Mouse (Mus musculus) MEL-GATA-1-ER (cell line): ENCODE results near the gene Cbx5.
"Not testable (repeated sequence)": the region's sequence is repeated elsewhere in the genome, so short reads cannot be mapped to it uniquely, and the experiment has no call there.

Experiments
- DNase-seq: peaks from one replicate; pipeline ENCODE4 v3.0.0-alpha.2; 2012; ENCODE audit warnings: low read depth; ENCODE audit errors: extremely low read depth

The Cbx5 gene

DNA sequence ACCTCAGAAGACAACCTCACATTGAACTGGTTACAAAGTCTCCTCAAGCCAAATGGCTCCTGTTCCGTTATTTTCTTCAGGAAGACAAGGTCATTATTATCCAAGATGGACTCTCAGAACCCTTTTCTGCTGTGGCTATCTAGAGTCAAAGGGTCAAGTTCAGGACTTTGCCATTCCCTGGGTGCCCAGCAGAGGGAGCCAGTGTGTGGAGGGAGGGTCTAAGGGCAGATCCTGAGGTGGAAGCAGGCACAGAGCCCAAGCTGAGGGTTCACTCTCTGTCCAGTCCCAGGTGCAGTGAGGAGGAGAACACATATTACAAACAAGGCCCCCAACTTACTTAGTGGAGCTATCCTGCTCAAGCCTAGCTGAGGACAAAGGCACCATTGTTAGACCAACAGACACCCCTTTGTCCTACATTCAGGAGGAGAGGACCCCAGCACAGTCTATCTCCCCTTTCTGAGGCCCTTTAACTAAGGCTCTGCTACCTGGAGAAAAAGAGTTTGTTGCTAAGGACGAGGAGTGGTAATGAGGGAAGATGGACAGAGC is 10.7 kb upstream of the Cbx5 start:
- DNase-seq, result no peak

DNA sequence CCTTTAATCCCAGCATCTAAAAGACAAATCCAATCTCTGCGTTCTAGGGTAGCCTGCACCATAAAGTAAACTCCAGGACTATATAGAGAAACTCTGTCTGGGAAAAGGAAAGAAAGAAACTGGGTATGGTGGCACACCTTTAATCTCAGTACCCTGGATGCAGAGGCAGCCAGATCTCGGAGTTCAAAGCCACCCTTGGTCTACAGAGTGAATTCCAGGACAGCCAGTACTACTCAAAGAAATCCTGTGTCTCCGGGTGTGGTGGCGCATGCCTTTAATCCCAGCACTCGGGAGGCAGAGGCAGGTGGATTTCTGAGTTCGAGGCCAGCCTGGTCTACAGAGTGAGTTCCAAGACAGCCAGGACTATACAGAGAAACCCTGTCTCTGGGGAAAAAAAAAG is 9.9 kb upstream of the Cbx5 start:
- DNase-seq, result not testable (repeated sequence)

DNA sequence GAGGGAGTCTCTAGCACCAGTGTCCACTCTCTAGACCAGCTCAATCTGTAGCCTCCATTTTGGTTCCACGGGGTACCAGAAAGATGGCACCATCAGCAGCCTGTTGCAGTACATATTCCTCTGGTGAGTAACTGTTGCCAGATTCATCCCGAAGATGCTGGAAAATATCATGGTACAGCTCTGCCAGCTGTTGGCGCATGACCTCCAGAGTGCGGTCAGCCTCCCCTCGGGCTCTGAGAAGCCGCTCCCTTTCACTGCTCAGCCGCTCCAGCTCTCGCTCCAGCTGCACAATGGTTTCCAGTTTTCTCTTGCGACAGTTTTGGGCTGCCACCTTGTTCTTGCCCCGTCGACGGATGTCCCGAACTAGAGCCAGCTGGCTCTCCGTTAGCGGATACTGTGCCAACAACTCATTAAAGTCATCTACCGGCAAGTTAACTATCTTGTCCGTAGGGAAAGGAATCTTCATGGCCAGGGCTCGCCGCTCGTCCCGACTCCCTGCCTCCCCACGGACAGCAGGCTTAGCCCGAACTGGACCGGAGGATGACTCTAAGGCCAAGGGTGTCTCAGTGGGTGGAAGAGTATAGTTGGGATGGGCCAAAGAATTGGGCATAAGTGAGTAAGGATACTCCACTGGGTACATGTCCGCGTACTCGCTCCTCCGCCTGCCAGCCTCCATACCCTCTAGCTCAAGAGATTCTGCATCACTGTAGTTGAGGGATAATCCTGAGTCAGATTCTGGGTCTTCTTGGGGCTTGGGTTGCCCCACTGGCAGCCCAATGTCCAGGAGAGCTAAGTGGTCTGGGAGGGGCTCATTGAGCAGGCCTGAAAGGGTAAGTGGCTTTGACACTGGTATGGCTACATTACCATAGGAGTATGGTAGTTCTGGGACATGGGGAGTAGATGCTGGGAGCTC is 9.0 kb upstream of the Cbx5 start:
- no peak for DNase-seq

DNA sequence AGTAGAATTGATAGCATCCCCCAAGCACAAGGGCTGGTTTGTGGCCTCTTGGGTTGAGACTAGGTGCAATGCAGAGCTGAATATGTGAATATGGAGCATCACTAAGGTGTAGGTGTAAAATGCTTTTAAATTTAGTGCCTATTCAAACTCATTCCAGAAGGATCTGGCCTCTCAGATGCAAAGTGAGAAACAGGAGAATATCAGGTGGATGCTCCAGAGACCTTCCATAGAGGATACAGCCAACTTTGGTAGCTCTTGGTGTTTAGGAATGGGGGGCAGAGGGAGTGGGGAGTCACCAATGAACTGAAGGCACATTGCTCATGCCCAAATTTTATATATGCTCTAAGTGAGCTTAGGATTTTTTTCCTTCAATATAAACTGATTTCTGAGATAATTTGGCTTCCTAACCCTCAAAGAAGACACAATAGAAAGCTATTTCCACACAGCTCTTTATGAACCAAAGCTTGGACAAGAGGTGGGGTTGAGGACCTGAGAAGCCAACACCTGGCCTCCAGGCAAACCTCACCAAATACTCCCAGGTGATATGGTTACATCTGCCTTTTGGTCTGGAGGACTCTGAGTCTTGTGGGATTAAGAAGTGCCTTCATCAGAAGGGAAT is 8.3 kb upstream of the Cbx5 start:
- DNase-seq, result no peak

DNA sequence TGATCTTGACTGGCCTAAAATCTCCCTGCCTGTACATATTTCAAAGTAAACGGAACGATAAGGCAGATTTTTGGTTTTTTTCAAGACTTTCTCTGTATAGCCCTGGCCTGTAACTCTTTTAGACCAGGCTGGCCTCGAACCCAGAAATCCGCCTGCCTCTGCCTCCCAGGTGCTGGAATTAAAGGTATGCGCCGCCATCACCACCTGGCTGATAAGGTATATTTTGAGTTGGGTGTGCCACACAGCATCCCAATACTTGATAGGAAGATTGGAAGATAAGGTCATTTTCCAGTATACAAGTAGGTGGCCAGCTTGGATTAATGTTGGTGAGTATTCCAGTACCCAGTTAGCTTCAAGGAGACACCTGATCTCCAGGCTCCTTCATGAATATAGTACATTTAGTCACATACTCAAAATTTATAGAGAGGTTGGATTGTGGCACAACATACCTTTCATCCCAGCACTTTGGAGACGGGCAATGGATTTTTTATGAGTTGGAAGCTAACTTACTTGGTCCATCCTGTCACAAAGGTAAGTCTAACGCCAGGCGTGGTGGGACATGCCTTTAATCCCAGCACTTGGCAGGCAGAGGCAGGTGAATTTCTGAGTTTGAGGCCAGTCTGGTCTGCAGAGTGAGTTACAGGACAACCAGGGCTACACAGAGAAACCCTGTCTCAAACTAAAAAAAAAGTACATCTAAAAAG is 7.6 kb upstream of the Cbx5 start:
- no peak for DNase-seq

- no peak for DNase-seq
These were observed 6.0 kb upstream of the Cbx5 start for GRCm38 (mm10) chr15:103245616-103246015.

DNA sequence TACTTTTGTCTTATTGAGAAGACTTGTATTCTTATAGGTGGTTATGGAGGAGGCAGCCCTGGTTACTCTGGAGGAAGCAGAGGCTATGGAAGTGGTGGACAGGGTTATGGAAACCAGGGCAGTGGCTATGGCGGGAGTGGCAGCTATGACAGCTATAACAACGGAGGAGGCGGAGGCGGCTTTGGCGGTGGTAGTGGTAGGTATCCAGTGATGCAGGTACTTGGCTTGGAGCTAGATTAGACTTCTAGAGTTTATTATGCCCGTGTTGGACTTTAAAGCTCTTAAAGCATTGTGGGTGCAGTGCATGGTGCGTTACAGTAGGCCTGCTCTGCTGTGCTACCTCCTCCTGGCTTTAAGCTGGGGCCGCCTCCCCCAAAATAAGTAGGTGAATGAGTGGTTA is 3.3 kb upstream of the Cbx5 start:
- DNase-seq, result no peak

GRCm38 (mm10) chr15:103241071-103242018 is 1.7 kb upstream of the Cbx5 start:
- DNase-seq, result not testable (repeated sequence)

DNA sequence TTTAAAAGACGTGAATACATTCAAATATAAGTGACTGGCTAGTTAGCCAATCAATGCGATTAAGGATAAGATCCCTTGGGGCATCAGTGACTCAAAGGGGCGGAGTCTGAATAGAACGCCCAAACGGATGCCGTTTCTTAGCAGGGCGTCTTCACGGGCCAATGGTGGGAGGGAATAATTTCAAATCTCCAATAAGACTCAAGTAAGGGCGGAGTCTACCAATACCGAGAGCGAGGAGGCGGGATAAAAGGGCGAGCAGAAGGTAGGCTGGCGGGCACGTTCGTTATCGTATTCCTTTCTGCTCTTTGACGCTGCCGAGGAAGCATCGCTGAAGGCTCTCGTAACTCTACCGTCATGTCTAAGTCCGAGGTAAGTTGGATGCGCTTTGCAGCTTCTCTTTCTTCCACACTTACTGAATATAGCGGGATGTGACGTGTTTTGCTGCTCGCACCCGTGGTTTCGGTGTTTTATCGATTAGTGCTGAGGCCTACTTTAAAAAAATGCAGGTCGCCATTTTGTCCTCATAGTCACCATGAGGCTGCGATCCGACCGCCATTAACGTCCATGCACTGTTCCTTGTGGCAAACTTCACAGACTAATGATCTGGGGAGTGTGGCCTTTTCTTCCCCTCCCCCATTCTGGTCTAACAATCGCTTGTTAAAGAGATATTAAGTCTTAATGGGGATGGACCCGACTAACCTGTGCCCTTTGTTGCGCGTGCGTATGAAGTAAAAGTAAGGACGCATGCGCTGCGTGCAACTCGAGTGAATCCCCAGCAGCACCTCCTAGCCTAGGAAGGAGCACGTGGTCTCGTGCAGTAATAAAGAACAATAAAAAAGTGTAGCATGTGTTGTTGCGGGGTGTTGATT is 778 bp upstream of the Cbx5 start, which contains the start of gene Hnrnpa1:
TSS of gene Hnrnpa1 (plus strand) at position 273 of the 869 bp plus-strand sequence.
- DNase-seq, result peak; percentile 90

DNA sequence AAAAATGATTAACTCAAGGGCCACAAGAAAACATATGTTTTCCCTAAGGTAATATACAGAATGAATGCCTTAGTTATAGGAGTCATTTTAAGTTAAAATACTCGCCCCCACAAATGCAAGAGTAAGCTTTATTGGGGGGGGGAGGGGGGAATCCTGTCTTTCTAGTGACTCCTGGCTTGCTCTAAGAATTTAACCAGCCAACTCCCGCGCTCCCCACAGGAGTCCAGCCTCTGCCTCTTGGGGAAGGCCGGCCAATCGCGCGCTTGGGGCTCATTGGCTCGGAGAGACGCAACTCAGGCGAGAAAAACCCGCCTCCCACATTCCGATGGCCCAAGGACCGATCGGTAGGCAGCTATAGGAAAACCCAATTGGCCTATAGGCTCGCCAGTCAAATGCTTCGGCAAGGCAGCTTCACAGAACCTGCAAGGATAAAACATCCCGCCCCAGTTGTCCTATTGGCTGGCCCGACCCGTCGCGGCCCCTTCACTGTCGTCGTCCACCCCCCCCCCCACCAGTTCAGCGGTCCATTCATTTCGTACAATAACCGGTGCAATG is 409 bp downstream of the Cbx5 start:
- DNase-seq, result peak; percentile 90

GRCm38 (mm10) chr15:103237295-103237694 is 2.3 kb downstream of the Cbx5 start:
- no peak for DNase-seq

- DNase-seq, result no peak
These were observed 6.5 kb downstream of the Cbx5 start for GRCm38 (mm10) chr15:103233119-103233518.

DNA sequence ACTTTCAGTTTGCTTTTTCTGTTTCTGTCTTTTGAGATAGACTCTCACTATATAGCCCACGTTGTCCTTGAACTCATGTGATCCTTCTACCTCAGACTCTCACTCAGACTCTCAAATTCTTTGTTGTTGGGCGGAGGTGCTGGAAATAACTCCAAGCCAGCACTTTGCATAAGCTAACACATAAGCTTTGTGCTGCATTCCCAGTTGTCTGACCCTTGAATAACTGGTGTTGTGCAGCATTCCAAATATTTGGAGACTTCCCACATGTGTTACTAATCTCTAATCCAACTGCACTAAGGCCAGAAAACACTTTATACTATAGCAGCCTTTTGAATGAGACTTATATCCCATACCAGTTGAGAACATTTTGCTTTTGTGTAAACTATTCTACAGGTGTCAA is 10.7 kb downstream of the Cbx5 start:
- no peak for DNase-seq

DNA sequence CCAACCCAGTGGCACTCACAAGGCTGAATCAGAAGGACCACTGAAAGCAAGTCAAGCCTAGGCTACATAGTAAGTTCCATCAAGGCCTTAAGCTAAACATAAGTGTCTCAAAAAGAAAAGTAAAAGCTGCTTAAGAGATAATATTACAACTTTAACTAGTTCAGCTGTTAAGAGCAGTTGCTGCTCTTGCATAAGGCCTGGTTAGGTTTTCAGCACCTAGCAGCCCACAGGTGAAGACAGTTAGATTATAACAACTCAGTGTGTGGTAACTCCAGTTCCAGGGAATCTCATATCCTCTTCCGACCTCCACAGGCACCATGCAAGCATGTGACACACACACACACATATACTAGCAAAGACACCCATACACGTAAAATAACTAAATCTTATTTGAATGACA is 12.0 kb downstream of the Cbx5 start:
- no peak for DNase-seq

- DNase-seq, result no peak
These were observed 12.6 kb downstream of the Cbx5 start for GRCm38 (mm10) chr15:103227022-103227421.

DNA sequence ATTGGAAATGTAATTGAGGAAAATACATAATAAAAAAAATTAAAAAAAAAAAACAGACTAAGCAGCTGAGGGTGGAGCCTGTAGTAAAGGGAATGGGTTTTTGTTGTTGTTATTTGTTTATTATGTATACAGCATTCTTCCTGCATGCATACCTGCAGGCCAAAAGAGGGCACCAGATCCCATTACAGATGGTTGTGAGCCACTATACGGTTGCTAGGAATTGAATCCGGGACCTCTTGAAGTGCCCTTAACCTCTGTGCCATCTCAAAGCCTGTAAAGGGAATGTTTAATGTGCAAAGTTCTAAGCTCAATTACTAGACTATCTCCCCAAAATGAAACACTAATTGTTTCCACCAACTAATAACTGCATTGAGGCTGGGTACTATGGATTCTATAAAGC is 15.5 kb downstream of the Cbx5 start:
- DNase-seq, result no peak

DNA sequence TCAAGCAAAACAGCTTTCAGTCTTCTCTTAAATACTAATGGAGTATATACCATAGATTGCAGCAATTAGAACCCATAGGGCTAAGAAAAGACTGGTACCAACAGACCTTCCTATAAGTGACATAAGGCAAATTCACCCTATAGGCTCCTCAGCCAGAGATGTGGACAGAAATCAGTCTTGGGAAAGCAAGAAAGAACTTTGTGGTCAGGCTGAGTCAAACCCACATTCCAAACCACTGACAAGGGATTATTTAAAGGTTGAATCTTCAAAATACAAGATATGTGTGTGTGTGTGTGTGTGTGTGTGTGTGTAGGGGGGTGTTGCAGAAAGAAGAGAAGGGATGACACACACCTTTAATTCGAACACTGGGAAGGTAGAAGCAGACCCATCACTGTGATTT is 18.2 kb downstream of the Cbx5 start:
- DNase-seq, result no peak

GRCm38 (mm10) chr15:103220785-103221184 is 18.8 kb downstream of the Cbx5 start:
- no peak for DNase-seq

DNA sequence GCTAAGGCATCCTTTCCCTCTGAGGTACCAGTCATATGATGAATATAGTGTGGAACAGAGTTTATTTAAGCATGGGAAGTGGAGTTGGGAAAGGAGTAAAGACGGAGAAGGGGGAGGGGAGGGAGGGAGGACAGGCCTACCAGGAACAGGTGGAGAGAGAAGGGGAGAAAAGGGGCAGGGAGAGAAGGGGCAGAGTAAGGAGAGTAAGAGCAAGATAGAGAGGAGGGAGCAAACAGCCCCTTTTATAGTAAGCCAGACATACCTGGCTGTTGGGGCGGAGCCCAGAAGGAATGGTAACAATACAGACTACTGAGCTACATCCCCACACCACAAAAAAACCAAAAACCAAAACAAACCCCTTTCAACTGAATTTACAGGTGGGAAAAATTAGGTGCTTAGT is 23.6 kb downstream of the Cbx5 start:
- DNase-seq, result no peak
